Mouse (Mus musculus): ENCODE data around the gene Ppm1h. TPM values are rescaled to one million over a fixed set of nuclear protein-coding genes. Genes with fewer than 3 reads are reported as not detected.

The Ppm1h gene
- polyA plus RNA-seq, 1 experiment from 2014 or later, result 4.5 TPM

- WGBS, result 39% methylated on average over 8 of the region's 8 CpGs
- Histone ChIP-seq H3K4me1 (peaks cover 11% of the 10 kb centered on the region), H3K36me3 (no peaks in the 10 kb centered on the region), H3K27ac (replicated peaks) (peak overlapping the region; percentile 18; the same call in 1 of the 2 replicates), H3K4me3 (replicated peaks) (no peak overlapping the region), H3K9ac (no peak overlapping the region), H3K27me3 (no peaks in the 10 kb centered on the region), H3K4me2 (replicated peaks) (no peak overlapping the region), H3K9me3 (replicated peaks) (no peaks in the 10 kb centered on the region)
- no peak for ATAC-seq (ENCODE audit: insufficient number of reproducible peaks, low FRiP score, low TSS enrichment, low read depth)
These were observed 191.4 kb downstream of the Ppm1h start for GRCm38 (mm10) chr10:122869865-122870503.

GRCm38 (mm10) chr10:122870848-122871494 lies 192.4 kb downstream of the Ppm1h start:
- Histone ChIP-seq H3K9me3 (replicated peaks) (no peaks in the 10 kb centered on the region), H3K9ac (no peak overlapping the region), H3K27me3 (no peaks in the 10 kb centered on the region), H3K27ac (replicated peaks) (peak overlapping the region; percentile 18; the same call in 1 of the 2 replicates), H3K36me3 (no peaks in the 10 kb centered on the region), H3K4me2 (replicated peaks) (no peak overlapping the region), H3K4me3 (replicated peaks) (no peak overlapping the region), H3K4me1 (peaks cover 11% of the 10 kb centered on the region)
- 78% methylated on average over 3 of the region's 3 CpGs for WGBS
- ATAC-seq (ENCODE audit: insufficient number of reproducible peaks, low FRiP score, low TSS enrichment, low read depth), result no peak

- Histone ChIP-seq H3K36me3 (no peaks in the 10 kb centered on the region), H3K27me3 (no peaks in the 10 kb centered on the region), H3K9ac (no peak overlapping the region), H3K27ac (replicated peaks) (no peak overlapping the region), H3K4me2 (replicated peaks) (no peak overlapping the region), H3K4me1 (peaks cover 21% of the 10 kb centered on the region), H3K9me3 (replicated peaks) (no peaks in the 10 kb centered on the region), H3K4me3 (replicated peaks) (no peak overlapping the region)
- WGBS, result 78% methylated on average over 8 of the region's 8 CpGs
- ATAC-seq (ENCODE audit: insufficient number of reproducible peaks, low FRiP score, low TSS enrichment, low read depth), result no peak
These were observed 194.2 kb downstream of the Ppm1h start for GRCm38 (mm10) chr10:122872720-122873119.

GRCm38 (mm10) chr10:122876964-122877363 lies 198.4 kb downstream of the Ppm1h start:
- WGBS, result 66% methylated on average over 4 of the region's 4 CpGs

GRCm38 (mm10) chr10:122877436-122877835 lies 198.9 kb downstream of the Ppm1h start:
- WGBS, result 50% methylated on average over 2 of the region's 2 CpGs
- no peak overlapping the region for H3K9ac ChIP-seq

More at GRCm38 (mm10) chr10:122876964-122877363, 198.4 kb downstream of the Ppm1h start:
- Histone ChIP-seq H3K4me2 (replicated peaks) (no peak overlapping the region), H3K36me3 (no peaks in the 10 kb centered on the region), H3K9ac (no peak overlapping the region), H3K4me1 (peaks cover 15% of the 10 kb centered on the region), H3K4me3 (replicated peaks) (no peak overlapping the region), H3K27ac (replicated peaks) (no peak overlapping the region), H3K9me3 (replicated peaks) (no peaks in the 10 kb centered on the region), H3K27me3 (no peaks in the 10 kb centered on the region)
- ATAC-seq (ENCODE audit: insufficient number of reproducible peaks, low FRiP score, low TSS enrichment, low read depth), result no peak

GRCm38 (mm10) chr10:122881456-122881855 lies 202.9 kb downstream of the Ppm1h start:
- H3K27me3 ChIP-seq, result no peaks in the 10 kb centered on the region
- H3K27ac ChIP-seq (replicated peaks), result no peak overlapping the region
- H3K4me3 ChIP-seq (replicated peaks), result no peak overlapping the region
- no peak for ATAC-seq (ENCODE audit: insufficient number of reproducible peaks, low FRiP score, low TSS enrichment, low read depth)
- H3K4me2 ChIP-seq (replicated peaks), result no peak overlapping the region
- no peaks in the 10 kb centered on the region for H3K36me3 ChIP-seq
- H3K4me1 ChIP-seq, result peaks cover 48% of the 10 kb centered on the region
- H3K9me3 ChIP-seq (replicated peaks), result no peaks in the 10 kb centered on the region
- WGBS, result 78% methylated on average over 10 of the region's 10 CpGs
- no peak overlapping the region for H3K9ac ChIP-seq

More at GRCm38 (mm10) chr10:122877436-122877835, 198.9 kb downstream of the Ppm1h start:
- no peak overlapping the region for H3K4me3 ChIP-seq (replicated peaks)
- no peak for ATAC-seq (ENCODE audit: insufficient number of reproducible peaks, low FRiP score, low TSS enrichment, low read depth)
- no peaks in the 10 kb centered on the region for H3K36me3 ChIP-seq
- peaks cover 16% of the 10 kb centered on the region for H3K4me1 ChIP-seq
- no peaks in the 10 kb centered on the region for H3K9me3 ChIP-seq (replicated peaks)
- H3K27ac ChIP-seq (replicated peaks), result 0 out of 2 replicates have a peak overlapping the region, but pooled peaks have one; percentile 22
- no peaks in the 10 kb centered on the region for H3K27me3 ChIP-seq
- H3K4me2 ChIP-seq (replicated peaks), result no peak overlapping the region

GRCm38 (mm10) chr10:122882614-122883013 lies 204.1 kb downstream of the Ppm1h start:
- 50% methylated on average over 4 of the region's 4 CpGs for WGBS

GRCm38 (mm10) chr10:122883823-122884743 lies 205.5 kb downstream of the Ppm1h start:
- no peaks in the 10 kb centered on the region for H3K36me3 ChIP-seq
- peak; percentile 75 for ATAC-seq (ENCODE audit: insufficient number of reproducible peaks, low FRiP score, low TSS enrichment, low read depth)
- H3K9ac ChIP-seq, result no peak overlapping the region
- no peaks in the 10 kb centered on the region for H3K9me3 ChIP-seq (replicated peaks)
- no peaks in the 10 kb centered on the region for H3K27me3 ChIP-seq
- H3K4me1 ChIP-seq, result peaks cover 60% of the 10 kb centered on the region
- no peak overlapping the region; the same call in 1 of the 2 replicates for H3K4me3 ChIP-seq (replicated peaks)
- 12% methylated on average over 15 of the region's 15 CpGs for WGBS
- H3K27ac ChIP-seq (replicated peaks), result peak overlapping the region; percentile 90
- H3K4me2 ChIP-seq (replicated peaks), result peak overlapping the region; percentile 27

More at GRCm38 (mm10) chr10:122882614-122883013, 204.1 kb downstream of the Ppm1h start:
- no peaks in the 10 kb centered on the region for H3K27me3 ChIP-seq
- H3K4me2 ChIP-seq (replicated peaks), result no peak overlapping the region
- H3K9ac ChIP-seq, result no peak overlapping the region
- H3K4me1 ChIP-seq, result peaks cover 51% of the 10 kb centered on the region
- no peaks in the 10 kb centered on the region for H3K36me3 ChIP-seq
- no peak overlapping the region for H3K27ac ChIP-seq (replicated peaks)
- no peak overlapping the region for H3K4me3 ChIP-seq (replicated peaks)
- no peak for ATAC-seq (ENCODE audit: insufficient number of reproducible peaks, low FRiP score, low TSS enrichment, low read depth)
- no peaks in the 10 kb centered on the region for H3K9me3 ChIP-seq (replicated peaks)

- no peak overlapping the region for H3K9ac ChIP-seq
- peaks cover 69% of the 10 kb centered on the region for H3K4me1 ChIP-seq
- H3K9me3 ChIP-seq (replicated peaks), result no peaks in the 10 kb centered on the region
- no peaks in the 10 kb centered on the region for H3K27me3 ChIP-seq
- 88% methylated on average over 5 of the region's 5 CpGs for WGBS
- H3K36me3 ChIP-seq, result no peaks in the 10 kb centered on the region
- no peak overlapping the region for H3K4me3 ChIP-seq (replicated peaks)
- H3K4me2 ChIP-seq (replicated peaks), result no peak overlapping the region
- H3K27ac ChIP-seq (replicated peaks), result peak overlapping the region; percentile 90
- no peak for ATAC-seq (ENCODE audit: insufficient number of reproducible peaks, low FRiP score, low TSS enrichment, low read depth)
These were observed 206.7 kb downstream of the Ppm1h start for GRCm38 (mm10) chr10:122885301-122885700.

- H3K4me2 ChIP-seq (replicated peaks), result peak overlapping the region; percentile 46
- ATAC-seq (ENCODE audit: insufficient number of reproducible peaks, low FRiP score, low TSS enrichment, low read depth), result peak; percentile 27; the same call in 1 of the 2 replicates
- H3K4me1 ChIP-seq, result peaks cover 78% of the 10 kb centered on the region
- H3K27me3 ChIP-seq, result no peaks in the 10 kb centered on the region
- H3K9ac ChIP-seq, result peak overlapping the region; percentile 23; the same call in 1 of the 2 replicates
- H3K9me3 ChIP-seq (replicated peaks), result no peaks in the 10 kb centered on the region
- peak overlapping the region; percentile 21 for H3K4me3 ChIP-seq (replicated peaks)
- 9% methylated on average over 26 of the region's 26 CpGs for WGBS
- H3K27ac ChIP-seq (replicated peaks), result peak overlapping the region; percentile 97
- H3K36me3 ChIP-seq, result no peaks in the 10 kb centered on the region
These were observed 207.7 kb downstream of the Ppm1h start for GRCm38 (mm10) chr10:122886055-122886915.
